Mouse (Mus musculus) adrenal gland, postnatal 14 days (tissue): ENCODE measurements around the gene Tas2r140. TPM values are rescaled to one million over a fixed set of nuclear protein-coding genes. Genes with fewer than 3 reads are reported as not detected.

ENCODE experiments used
- DNase-seq: peaks from one replicate; pipeline ENCODE4 v3.0.0; 2021; ENCODE audit warnings: mixed read lengths
- long read RNA-seq, 2 experiments: library from polyadenylated mRNA; stranded (forward); transcript quantifications; one replicate each; pipeline ENCODE4 v2.0.0; 2021
- total RNA-seq: library from RNA; stranded (reverse); gene quantifications from 2 replicates; pipeline ENCODE4 v1.2.3, GENCODE M21; 2021

Gene Tas2r140
- not detected in 2 replicates for total RNA-seq
- long read RNA-seq, experiment 1, result 0 reads
- long read RNA-seq, experiment 2, result 0 reads

- no peak for DNase-seq
Observed at GRCm38 (mm10) chr6:133055716-133056115, at the start of gene Tas2r140. Gene Tas2r140, minus strand, starts transcription at chr6:133055816.

GRCm38 (mm10) chr6:133104609-133104921 lies 48.9 kb upstream of the Tas2r140 start, which contains the start of gene Smim10l1:
Gene Smim10l1, plus strand, starts transcription at chr6:133104909.
- no peak for DNase-seq

DNA sequence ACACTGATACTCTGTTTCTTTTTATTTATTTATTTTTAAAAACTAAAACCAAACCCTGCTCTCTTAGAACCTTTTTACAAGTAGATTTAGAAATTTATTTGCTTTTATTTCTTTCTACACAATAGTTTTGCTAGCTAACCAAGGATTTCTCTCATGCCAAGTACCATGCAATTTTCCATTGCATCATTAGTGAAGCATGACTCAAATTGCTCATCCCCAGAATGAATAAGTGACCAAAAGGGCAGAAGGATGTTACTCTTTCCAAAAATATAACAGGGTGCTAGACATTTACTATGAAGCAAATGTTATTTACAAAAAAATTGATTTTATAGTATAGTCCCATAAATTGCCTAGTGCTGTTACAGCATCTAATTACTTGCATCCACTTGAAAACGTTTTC lies 46.8 kb upstream of the Tas2r140 start:
- no peak for DNase-seq

- DNase-seq, result no peak
Observed at GRCm38 (mm10) chr6:133092226-133092625, 36.6 kb upstream of the Tas2r140 start.

DNA sequence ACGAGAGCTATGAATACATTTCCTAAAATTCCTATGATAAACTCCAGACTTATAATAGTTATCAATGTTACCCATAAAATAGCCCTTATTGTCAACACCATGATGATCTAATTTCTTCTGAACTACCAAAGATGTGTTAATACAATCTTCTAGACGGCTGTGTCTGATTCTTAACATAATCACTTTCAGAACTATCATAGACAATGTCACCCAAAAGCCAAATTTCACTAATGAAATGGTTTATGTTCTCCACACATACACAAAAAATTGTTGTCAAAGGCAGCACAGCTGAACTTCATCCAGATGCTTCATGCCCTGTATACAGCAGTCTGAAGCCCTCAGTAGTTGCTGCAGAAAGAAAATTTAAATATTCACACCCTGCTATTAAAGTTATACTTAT lies 18.6 kb downstream of the Tas2r140 start, which contains the start of gene Tas2r103:
Gene Tas2r103, minus strand, starts transcription at position 101 of the 400 bp plus-strand sequence.
- DNase-seq, result no peak

Other genes with a start within 250 kb of the Tas2r140 start
- gene Tas2r123, start 208.7 kb downstream of the Tas2r140 start, total RNA-seq, result not detected in 2 replicates
- not detected in 2 replicates for gene Tas2r116, start 200.4 kb downstream of the Tas2r140 start, total RNA-seq
- not detected in 2 replicates for gene Tas2r110, start 187.8 kb downstream of the Tas2r140 start, total RNA-seq
- gene Tas2r113, start 162.8 kb downstream of the Tas2r140 start, total RNA-seq, result not detected in 2 replicates
- not detected in 2 replicates for gene Tas2r125, start 146.2 kb downstream of the Tas2r140 start, total RNA-seq
- gene Tas2r129, start 104.7 kb downstream of the Tas2r140 start, total RNA-seq, result not detected in 2 replicates
- gene Tas2r131, start 97.9 kb downstream of the Tas2r140 start, total RNA-seq, result not detected in 2 replicates
- gene Tas2r109, start 74.9 kb downstream of the Tas2r140 start, total RNA-seq, result not detected in 2 replicates
- not detected in 2 replicates for gene Tas2r103, start 18.7 kb downstream of the Tas2r140 start, total RNA-seq
- gene Smim10l1, start 49.1 kb upstream of the Tas2r140 start, total RNA-seq, result 85.7 and 95.0 TPM in 2 replicates
- not detected in 2 replicates for gene 5530400C23Rik, start 236.4 kb upstream of the Tas2r140 start, total RNA-seq